Mouse (Mus musculus) gonadal fat pad, adult 2 months (tissue): ENCODE measurements around the gene Ppp1r15b. TPM values are rescaled to one million over a fixed set of nuclear protein-coding genes. Genes with fewer than 3 reads are reported as not detected.

Source experiments
- DNase-seq: peaks from one replicate; pipeline ENCODE4 v3.0.0-alpha.2; 2012; ENCODE audit warnings: low read depth
- polyA plus RNA-seq: library from polyadenylated mRNA; depleted of rRNA; stranded (reverse); fragments of >200 nt; gene quantifications from 2 replicates; pipeline ENCODE4 v1.2.3, GENCODE M21; 2012; rRNA removed

The Ppp1r15b gene
- 24.7 and 27.6 TPM in 2 replicates for polyA plus RNA-seq

DNA sequence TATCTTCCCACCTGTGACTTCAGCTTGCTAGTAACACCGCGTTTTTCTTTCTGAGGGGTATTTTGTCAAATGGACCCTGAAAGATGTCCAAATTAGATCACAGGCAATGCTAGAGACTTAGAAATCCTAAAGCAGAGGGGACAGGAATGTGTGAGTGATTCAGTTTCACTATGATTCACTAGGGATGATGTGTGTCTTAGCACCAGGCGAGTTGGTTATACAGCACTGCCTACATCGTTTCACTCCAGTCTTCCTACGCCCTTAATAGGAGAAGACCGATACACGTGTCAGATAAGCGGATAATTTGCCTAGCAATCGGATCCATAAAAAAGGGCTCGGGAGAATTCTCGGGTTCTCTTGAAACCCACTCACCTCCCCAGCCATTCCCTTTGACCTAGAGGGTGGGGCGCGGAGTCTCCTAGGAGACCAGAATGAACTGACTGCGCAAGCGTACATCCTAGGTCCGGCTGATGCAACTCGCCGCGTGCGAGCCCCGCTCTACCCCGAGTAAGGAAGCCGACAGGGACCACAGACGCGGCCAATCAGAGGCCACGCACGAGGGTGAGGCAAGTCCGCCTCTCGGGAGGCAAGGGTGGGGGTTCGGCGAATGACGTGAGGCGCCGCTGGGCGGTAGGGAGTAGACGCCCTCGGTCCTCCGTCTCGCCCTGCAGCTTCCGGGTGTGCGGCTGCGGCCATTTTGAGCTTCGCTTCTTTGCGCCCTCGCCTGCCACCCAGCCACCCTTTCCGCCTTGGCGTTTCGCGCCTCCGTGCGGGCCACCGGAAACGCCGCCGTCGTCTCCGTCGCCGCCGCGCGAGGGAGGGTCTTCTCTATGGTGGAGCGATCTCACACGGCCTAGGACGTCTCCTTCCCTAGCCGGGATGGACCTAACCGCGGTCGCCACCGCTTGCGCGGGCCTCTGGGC lies at the start of gene Ppp1r15b:
Gene Ppp1r15b (plus strand): TSS at position 506 of the 923 bp plus-strand sequence.
- peak; percentile 84 for DNase-seq

- no peak for DNase-seq
These were observed 47.9 kb upstream of the Ppp1r15b start for GRCm38 (mm10) chr1:133083003-133083546.

DNA sequence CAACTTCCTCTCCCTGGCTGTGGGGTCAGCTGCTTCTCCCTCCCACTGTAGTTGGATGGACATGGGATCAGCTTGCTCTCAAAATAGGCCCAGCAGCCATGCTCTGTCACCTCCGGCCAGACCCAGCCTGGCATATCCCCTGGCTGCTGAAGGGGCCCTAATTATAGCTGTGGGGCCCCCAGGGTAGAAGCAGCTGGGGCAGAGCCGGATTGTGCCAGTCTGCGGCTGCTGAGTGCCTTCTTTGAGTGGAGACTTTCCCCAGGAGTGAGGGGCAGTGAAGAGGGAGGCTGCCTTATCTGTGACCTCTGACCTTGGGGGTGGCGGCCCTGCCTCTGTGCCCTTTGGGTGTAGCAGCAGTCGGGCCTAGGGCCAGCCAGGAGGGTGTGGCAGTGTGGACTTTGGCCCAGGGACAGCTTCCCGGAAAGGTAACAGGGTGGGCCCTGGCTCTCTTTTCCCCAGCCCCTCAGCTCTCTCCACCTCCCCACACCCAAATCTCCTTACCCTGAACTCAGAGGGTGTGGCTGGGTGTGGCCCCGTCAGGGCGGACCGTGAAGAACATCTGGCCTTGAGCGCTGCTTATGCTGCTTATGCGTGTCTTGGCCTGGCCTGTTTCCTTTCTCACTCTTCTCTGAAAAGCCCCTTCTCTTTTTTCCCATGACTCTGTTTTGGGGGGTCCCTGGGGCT lies 46.9 kb upstream of the Ppp1r15b start:
- DNase-seq = no peak

- no peak for DNase-seq
These were observed 46.1 kb upstream of the Ppp1r15b start for GRCm38 (mm10) chr1:133084708-133085416.

DNA sequence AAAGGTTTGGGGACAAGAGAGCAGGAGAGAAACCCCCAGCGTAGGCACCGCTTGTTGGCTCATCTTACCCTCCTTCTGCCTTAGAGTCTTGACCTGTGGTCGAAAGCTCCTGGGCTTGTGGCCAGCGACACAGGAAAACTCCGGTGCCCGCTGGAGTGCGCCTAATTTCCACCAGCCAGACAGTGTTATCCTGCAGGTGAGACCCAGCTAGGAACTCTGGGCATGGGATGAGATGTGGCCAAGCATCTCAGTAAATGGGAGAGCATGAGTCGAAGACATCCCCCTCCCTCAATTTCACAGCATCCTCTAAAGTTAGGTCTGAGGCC lies 45.6 kb upstream of the Ppp1r15b start:
- DNase-seq = no peak

- DNase-seq = no peak
These were observed 44.1 kb upstream of the Ppp1r15b start for GRCm38 (mm10) chr1:133086804-133087203.

- no peak for DNase-seq
These were observed 43.6 kb upstream of the Ppp1r15b start for GRCm38 (mm10) chr1:133087206-133087905.

DNA sequence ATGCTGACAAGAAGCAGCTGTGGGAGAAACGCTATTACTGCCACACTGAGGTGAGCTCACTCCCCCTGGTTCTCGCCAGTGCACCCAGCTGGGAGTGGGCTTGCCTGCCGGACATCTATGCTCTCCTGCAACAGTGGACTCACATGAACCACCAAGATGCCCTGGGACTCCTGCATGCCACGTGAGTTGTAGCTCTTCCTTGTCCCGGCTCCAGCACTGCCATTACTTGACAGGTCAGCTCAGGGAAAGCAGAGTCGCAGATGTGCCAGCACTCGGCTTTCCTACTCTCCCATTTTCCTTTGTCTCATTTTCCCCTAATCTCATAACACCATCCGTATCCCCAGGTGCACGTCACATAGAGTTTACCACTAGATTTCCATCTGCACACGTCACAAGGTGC lies 42.7 kb upstream of the Ppp1r15b start:
- DNase-seq = no peak

- DNase-seq = no peak
These were observed 41.5 kb upstream of the Ppp1r15b start for GRCm38 (mm10) chr1:133089415-133089814.

DNA sequence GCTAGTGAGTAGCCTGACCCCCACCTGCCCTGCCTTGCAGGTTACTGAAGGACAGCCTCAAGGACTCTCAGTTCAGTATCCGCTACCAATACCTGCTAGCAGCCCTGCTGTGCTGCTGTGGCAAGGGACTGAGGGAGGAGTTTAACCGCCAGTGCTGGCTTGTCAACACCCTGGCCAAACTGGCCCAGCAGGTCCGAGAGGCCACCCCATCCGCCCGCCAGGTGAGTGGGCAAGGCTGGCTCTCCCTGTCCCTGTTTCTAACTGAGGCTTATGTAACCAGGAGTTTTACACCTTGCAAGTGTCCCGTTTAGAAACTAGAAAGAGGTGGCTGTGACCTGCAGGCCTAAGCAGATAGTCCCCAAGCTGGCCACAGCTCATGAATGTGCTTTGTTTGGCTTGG lies 40.3 kb upstream of the Ppp1r15b start:
- DNase-seq = peak; percentile 84

- no peak for DNase-seq
These were observed 39.5 kb upstream of the Ppp1r15b start for GRCm38 (mm10) chr1:133091483-133091882.

DNA sequence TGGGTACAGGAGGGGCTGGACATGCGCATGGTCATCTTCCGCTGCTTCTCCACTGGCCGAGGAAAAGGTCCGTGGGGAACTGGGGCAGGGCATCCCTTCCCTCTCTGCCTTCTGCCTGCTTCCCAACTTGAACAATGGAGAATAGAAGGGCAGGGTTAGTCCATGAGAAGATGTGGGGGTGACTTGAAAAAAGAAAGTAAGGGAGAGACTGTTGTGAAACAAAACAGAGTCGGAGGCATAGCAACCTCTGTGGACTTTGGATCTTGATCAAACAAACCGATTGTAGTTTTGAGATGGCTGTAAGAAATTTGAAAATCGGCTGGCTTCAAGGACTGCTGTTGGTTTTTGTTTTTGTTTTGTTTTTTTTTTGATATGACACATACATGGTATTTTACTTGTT lies 37.2 kb upstream of the Ppp1r15b start:
- no peak for DNase-seq

GRCm38 (mm10) chr1:133100980-133101798 lies 29.8 kb upstream of the Ppp1r15b start:
- no peak for DNase-seq

GRCm38 (mm10) chr1:133102108-133102507 lies 28.8 kb upstream of the Ppp1r15b start:
- DNase-seq = no peak

- no peak for DNase-seq
These were observed 27.6 kb upstream of the Ppp1r15b start for GRCm38 (mm10) chr1:133103315-133103714.

DNA sequence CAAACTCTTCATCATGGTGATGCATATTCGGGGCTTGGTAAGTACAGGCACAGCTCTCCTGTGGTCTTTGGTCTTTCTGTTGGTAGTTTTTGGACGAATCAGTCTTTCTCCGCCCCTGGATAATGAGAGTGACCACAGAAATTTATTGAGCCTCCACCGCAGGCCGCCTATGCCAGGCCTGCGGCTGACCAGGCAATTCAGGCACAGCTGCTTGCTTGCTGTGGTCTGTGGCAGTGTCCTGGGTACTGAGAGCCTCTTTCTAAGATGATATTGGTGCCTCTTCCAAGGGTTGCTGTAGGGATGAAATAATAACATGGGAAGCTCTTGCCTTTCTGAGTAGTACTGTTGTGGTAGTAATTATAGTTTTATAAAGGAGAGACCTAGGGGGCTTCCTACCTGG lies 27.1 kb upstream of the Ppp1r15b start:
- DNase-seq = no peak

DNA sequence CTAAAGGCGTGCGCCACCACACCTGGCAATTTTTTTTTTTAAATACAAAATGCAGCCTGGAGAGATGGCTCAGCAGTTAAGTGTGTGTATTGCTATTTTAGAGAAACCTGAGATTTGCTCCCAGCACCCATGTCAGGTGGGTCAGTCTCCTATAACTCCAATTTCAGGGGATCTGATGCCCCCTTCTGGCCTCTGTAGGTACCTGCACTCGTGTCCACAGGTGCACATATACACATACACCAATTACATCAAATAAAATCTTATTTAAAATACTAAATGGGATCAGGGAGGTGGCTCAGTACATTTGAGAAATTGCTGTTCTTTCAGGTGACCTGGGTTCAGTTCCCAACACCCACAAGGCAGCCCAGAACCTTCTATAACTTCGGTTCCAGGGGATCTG lies 14.8 kb upstream of the Ppp1r15b start:
- DNase-seq = no peak

DNA sequence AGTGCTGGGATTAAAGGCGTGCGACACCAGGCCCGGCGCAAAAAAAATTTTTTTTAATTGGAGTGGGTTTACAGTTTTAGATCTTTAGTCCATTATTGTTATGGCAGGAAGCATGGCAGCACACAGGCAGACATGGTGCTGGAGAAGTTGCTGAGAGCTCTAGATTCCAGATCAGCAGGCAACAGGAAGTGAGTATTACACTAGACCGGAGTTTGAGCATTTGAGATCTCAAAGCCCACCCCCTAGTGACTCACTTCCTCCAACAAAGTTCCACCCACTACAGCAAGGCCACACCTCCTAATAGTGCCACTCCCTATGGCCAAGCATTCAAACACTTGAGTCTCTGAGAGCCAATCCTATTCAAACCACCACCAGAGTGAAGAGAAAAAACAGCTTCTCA lies 12.8 kb upstream of the Ppp1r15b start:
- no peak for DNase-seq

- DNase-seq = no peak
These were observed 12.1 kb upstream of the Ppp1r15b start for GRCm38 (mm10) chr1:133118844-133119243.

DNA sequence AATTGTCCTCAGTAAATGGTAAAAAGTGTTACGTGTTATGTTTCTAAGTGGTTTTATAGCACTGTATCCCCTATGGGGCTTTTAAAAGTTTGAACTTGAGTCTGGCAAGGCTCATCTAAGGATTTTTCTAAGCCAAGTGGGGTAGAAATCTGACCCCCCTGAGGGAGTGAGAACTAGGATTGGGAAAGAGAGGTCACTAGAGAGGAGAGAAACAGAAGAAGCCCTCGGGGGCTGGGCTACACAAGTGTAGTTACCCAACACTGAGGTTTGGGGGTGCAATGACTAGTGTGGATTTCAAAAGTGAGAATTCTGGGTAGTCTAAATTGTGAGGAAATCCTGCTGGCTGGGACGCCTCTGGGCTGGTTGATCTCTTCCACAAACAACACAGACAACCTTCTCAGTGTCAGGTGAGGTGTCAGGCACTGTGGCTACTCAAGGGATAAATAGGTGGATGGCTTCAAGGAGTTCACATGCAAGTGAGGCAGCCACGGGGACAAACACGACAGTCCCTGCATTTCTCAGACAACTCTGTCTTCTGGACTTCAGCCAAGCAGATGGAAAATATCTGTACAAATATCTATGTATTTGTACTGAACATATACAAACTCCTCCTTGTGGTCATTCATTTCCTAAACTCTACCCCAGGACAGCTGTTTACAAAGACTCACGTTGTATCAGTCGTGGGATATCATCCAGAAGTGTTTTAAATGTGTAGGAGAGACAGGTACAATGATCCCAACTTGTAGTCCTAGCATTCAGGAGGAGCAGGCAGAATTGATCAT lies 10.8 kb upstream of the Ppp1r15b start:
- DNase-seq = peak; percentile 93
